Mouse (Mus musculus) spleen, adult 2 months (tissue): Measurements from ENCODE around the gene Nsa2.

Experiments used
- CTCF ChIP-seq: fragments of 200-500 bp; IDR thresholded peaks from 2 replicates; pipeline ENCODE4 v1.5.1; 2011; ENCODE audit warnings: mild to moderate bottlenecking, inconsistent platforms; ENCODE audit not compliant: insufficient read depth, insufficient read length, insufficient replicate concordance; ENCODE audit errors: extremely low read depth
- POLR2A ChIP-seq: fragments of 200-500 bp; IDR thresholded peaks from 2 replicates; pipeline ENCODE4 v1.6.1; 2011; ENCODE audit warnings: low read depth, low read length, inconsistent platforms

DNA sequence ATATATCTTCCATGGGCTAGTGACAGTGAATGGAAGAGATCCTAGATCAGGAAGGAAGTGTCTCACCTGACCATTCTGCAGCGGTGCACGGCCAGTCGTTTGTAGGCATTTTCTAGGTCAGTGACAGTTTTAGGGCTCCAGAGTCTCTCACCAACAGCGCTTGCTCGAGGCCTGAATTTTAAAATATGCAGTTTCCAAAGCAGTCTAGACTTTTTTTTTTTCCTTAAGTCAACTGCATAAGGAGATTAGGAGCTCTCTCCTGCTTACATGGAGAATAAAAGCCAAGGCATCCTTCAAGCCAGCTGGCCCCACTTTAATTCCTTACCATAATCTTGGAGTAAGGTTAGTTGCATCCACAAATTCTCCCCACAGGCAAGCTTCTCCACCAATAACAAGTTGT is 39.0 kb upstream of the Nsa2 start:
- TF ChIP-seq POLR2A (no peak), CTCF (no peak)
